10 mouse cellular contexts compared by ENCODE assay signal in genomic region chr16:37685946-37686600, GRCm38 (mm10). TPM values are rescaled to one million over a fixed set of nuclear protein-coding genes. Genes with fewer than 3 reads are reported as not detected.
DNase-seq lines count a peak whose midpoint lies in the region; ATAC-seq and TF ChIP-seq lines count a peak whose summit lies in the region.
"Had no signal": no experiment of that assay in that cellular context is flagged by ENCODE, and none has a peak within 500 bp of the region (broad histone marks: within the 10 kb centered on the region; RNA-seq: fewer than 3 reads in every experiment).

No protein-coding gene starts in this region.

- no peaks in the 10 kb centered on the region for H3K36me3 ChIP-seq in heart, embryonic 15.5 days
- H3K36me3 ChIP-seq in embryonic facial prominence, embryonic 15.5 days, result no peaks in the 10 kb centered on the region
- H3K36me3 ChIP-seq in midbrain, embryonic 16.5 days (ENCODE audit: control insufficient read depth, insufficient read depth, low read length), result no peaks in the 10 kb centered on the region
- H3K36me3 ChIP-seq in kidney, embryonic 16.5 days (ENCODE audit: insufficient read depth, low read length), result no peaks in the 10 kb centered on the region

- H3K27me3 ChIP-seq in heart, embryonic 15.5 days, result no peaks in the 10 kb centered on the region
- no peaks in the 10 kb centered on the region for H3K27me3 ChIP-seq in embryonic facial prominence, embryonic 15.5 days
- no peaks in the 10 kb centered on the region for H3K27me3 ChIP-seq in midbrain, embryonic 16.5 days (ENCODE audit: control insufficient read depth, insufficient read depth, low read depth, low read length)
- no peaks in the 10 kb centered on the region for H3K27me3 ChIP-seq in kidney, embryonic 16.5 days (ENCODE audit: insufficient read depth, low read length)

- intact Hi-C loops in gastrocnemius, adult 2 months (cut with DNase I), result loop anchor here (2.0 to 5.0 kb wide), 3 partner anchors 31 to 261 kb away; partner anchors contain the start of gene Ndufb4

- ATAC-seq in heart, embryonic 15.5 days (replicated peaks; ENCODE audit: insufficient number of reproducible peaks, insufficient read depth, low FRiP score, low read depth), result no peak
- ATAC-seq in embryonic facial prominence, embryonic 15.5 days (ENCODE audit: insufficient number of reproducible peaks, low FRiP score, low TSS enrichment, low read depth), result no peak
- ATAC-seq in midbrain, embryonic 16.5 days, result no peak
- ATAC-seq in kidney, embryonic 16.5 days (ENCODE audit: low FRiP score, low TSS enrichment), result no peak

- no peak overlapping the region for H3K9ac ChIP-seq in heart, embryonic 15.5 days
- H3K9ac ChIP-seq in embryonic facial prominence, embryonic 15.5 days, result no peak overlapping the region
- H3K9ac ChIP-seq in midbrain, embryonic 16.5 days (ENCODE audit: low read depth, low read length), result no peak overlapping the region
- no peak overlapping the region for H3K9ac ChIP-seq in kidney, embryonic 16.5 days (replicated peaks; ENCODE audit: low read length)

- 0 out of 2 replicates have a peak overlapping the region, but pooled peaks have one; percentile 7 for H3K27ac ChIP-seq in heart, embryonic 15.5 days
- H3K27ac ChIP-seq in embryonic facial prominence, embryonic 15.5 days (replicated peaks), result peak overlapping the region; percentile 90
- H3K27ac ChIP-seq in midbrain, embryonic 16.5 days (ENCODE audit: low read length), result peak overlapping the region; percentile 43
- no peak overlapping the region for H3K27ac ChIP-seq in gastrocnemius, adult 2 months
- no peak overlapping the region for H3K27ac ChIP-seq in kidney, embryonic 16.5 days (ENCODE audit: low read length)

- no peak for DNase-seq in heart, adult 8-10 months (ENCODE audit: low spot score)
- DNase-seq in ZHBTc4 (ENCODE audit: low read depth, low spot score), result peak; percentile 25
- no peak for DNase-seq in gastrocnemius, adult 2 months
- DNase-seq: kidney, adult 9 months; lung, postnatal 14 days; thymus, postnatal 4 days had no signal

- H3K4me1 ChIP-seq in heart, embryonic 15.5 days (replicated peaks), result peaks cover 64% of the 10 kb centered on the region
- peaks cover 60% of the 10 kb centered on the region for H3K4me1 ChIP-seq in embryonic facial prominence, embryonic 15.5 days
- peaks cover 34% of the 10 kb centered on the region for H3K4me1 ChIP-seq in midbrain, embryonic 16.5 days (ENCODE audit: control insufficient read depth, insufficient read depth, low read length)
- peaks cover 19% of the 10 kb centered on the region for H3K4me1 ChIP-seq in kidney, embryonic 16.5 days (ENCODE audit: insufficient read depth, low read length)

- H3K4me2 ChIP-seq in heart, embryonic 15.5 days, result no peak overlapping the region
- no peak overlapping the region for H3K4me2 ChIP-seq in embryonic facial prominence, embryonic 15.5 days (replicated peaks)
- no peak overlapping the region for H3K4me2 ChIP-seq in midbrain, embryonic 16.5 days (ENCODE audit: low read length)
- H3K4me2 ChIP-seq in kidney, embryonic 16.5 days (replicated peaks; ENCODE audit: low read depth, low read length), result no peak overlapping the region

- H3K4me3 ChIP-seq in heart, embryonic 15.5 days, result no peak overlapping the region
- H3K4me3 ChIP-seq in embryonic facial prominence, embryonic 15.5 days (replicated peaks), result no peak overlapping the region
- H3K4me3 ChIP-seq in midbrain, embryonic 16.5 days (ENCODE audit: low read depth, low read length), result no peak overlapping the region
- H3K4me3 ChIP-seq in gastrocnemius, adult 2 months, result no peak overlapping the region
- no peak overlapping the region for H3K4me3 ChIP-seq in kidney, embryonic 16.5 days (ENCODE audit: low read length)

- no peak for TF ChIP-seq CTCF in gastrocnemius, adult 2 months (IDR thresholded peaks at IDR 0.05)

- WGBS in heart, embryonic 15.5 days, result 72% methylated on average over 6 of the region's 6 CpGs
- WGBS in embryonic facial prominence, embryonic 15.5 days, result 62% methylated on average over 6 of the region's 6 CpGs
- WGBS in midbrain, embryonic 16.5 days, result 48% methylated on average over 6 of the region's 6 CpGs
- WGBS in kidney, embryonic 16.5 days, result 71% methylated on average over 6 of the region's 6 CpGs

- no peaks in the 10 kb centered on the region for H3K9me3 ChIP-seq in heart, embryonic 15.5 days (replicated peaks)
- H3K9me3 ChIP-seq in embryonic facial prominence, embryonic 15.5 days (replicated peaks), result no peaks in the 10 kb centered on the region
- H3K9me3 ChIP-seq in midbrain, embryonic 16.5 days (replicated peaks; ENCODE audit: control insufficient read depth, low read length, poor library complexity, severe bottlenecking), result no peaks in the 10 kb centered on the region
- no peaks in the 10 kb centered on the region for H3K9me3 ChIP-seq in kidney, embryonic 16.5 days (ENCODE audit: low read length)

RNA-seq across cellular contexts. Expression of gene Ndufb4, which starts 31.8 kb away (rescaled TPM):
- 64.7 and 134 TPM in 2 replicates for polyA plus RNA-seq in heart, embryonic 15.5 days (2015; fragmentation: Nextera tagmentation; extraction: Ambion mirVana)
- 100 to 1,000 TPM; 162 to 263 (median 197) TPM for total RNA-seq in heart, adult 8-10 months (2022)
- polyA plus RNA-seq in embryonic facial prominence, embryonic 15.5 days (2015; fragmentation: Nextera tagmentation; extraction: Ambion mirVana), result 48.9 and 54.6 TPM in 2 replicates
- polyA plus RNA-seq in midbrain, embryonic 16.5 days (2015; fragmentation: Nextera tagmentation; extraction: Ambion mirVana), result 49.1 and 51.7 TPM in 2 replicates
- total RNA-seq in gastrocnemius, adult 2 months (2021), result 100 to 1,000 TPM; 191 to 246 TPM
- polyA plus RNA-seq in kidney, embryonic 16.5 days (2015; fragmentation: Nextera tagmentation; extraction: Ambion mirVana), result 45.0 and 59.9 TPM in 2 replicates

Comparison
In these comparisons a context has a peak if more than half of its experiments do, and no peak if none do; other contexts are left out.
1. H3K27ac ChIP-seq: peak in heart, embryonic 15.5 days (single experiment), embryonic facial prominence, embryonic 15.5 days (single experiment) and midbrain, embryonic 16.5 days (single experiment); none in gastrocnemius, adult 2 months (single experiment) and kidney, embryonic 16.5 days (single experiment).